Mouse (Mus musculus): ENCODE measurements around the gene Pecam1. TPM values are rescaled to one million over a fixed set of nuclear protein-coding genes. Genes with fewer than 3 reads are reported as not detected.
"Not testable (repeated sequence)": the region's sequence is repeated elsewhere in the genome, so short reads cannot be mapped to it uniquely, and the experiment has no call there.

Gene Pecam1
- 21.5 and 22.3 TPM in 2 replicates for polyA plus RNA-seq (2016; fragmentation: Nextera tagmentation; extraction: Ambion mirVana)

- Histone ChIP-seq H3K9ac (no peak within 1 kb of the TSS), H3K27ac (no peak within 1 kb of the TSS), H3K4me3 (no peak within 1 kb of the TSS), H3K4me1 (no peaks in the 10 kb centered on the region), H3K9me3 (replicated peaks) (peaks cover 10% of the 10 kb centered on the region; the same call in 1 of the 2 replicates), H3K36me3 (no peaks in the 10 kb centered on the region), H3K27me3 (no peaks in the 10 kb centered on the region), H3K4me2 (replicated peaks) (no peak within 1 kb of the TSS)
- ATAC-seq (ENCODE audit: low FRiP score) = no peak
- 85% methylated on average over 13 of the region's 13 CpGs for WGBS
Observed at GRCm38 (mm10) chr11:106750121-106750751, at the start of gene Pecam1. Pecam1 (minus strand) TSS chr11:106750628.

- Histone ChIP-seq H3K4me2 (replicated peaks) (no peak overlapping the region), H3K27me3 (no peaks in the 10 kb centered on the region), H3K36me3 (peaks cover 63% of the 10 kb centered on the region), H3K27ac (no peak overlapping the region), H3K9me3 (replicated peaks) (peaks cover 6% of the 10 kb centered on the region; the same call in 1 of the 2 replicates), H3K4me3 (no peak overlapping the region), H3K4me1 (no peaks in the 10 kb centered on the region), H3K9ac (no peak overlapping the region)
- ATAC-seq (ENCODE audit: low FRiP score) = no peak
- 68% methylated on average over 9 of the region's 9 CpGs for WGBS
Observed at GRCm38 (mm10) chr11:106795679-106796078, 45.3 kb upstream of the Pecam1 start.

GRCm38 (mm10) chr11:106793846-106794245, 43.4 kb upstream of the Pecam1 start:
- 79% methylated on average over 4 of the region's 4 CpGs for WGBS
- Histone ChIP-seq H3K36me3 (peaks cover 47% of the 10 kb centered on the region), H3K4me3 (no peak overlapping the region), H3K27ac (no peak overlapping the region), H3K9ac (no peak overlapping the region), H3K4me1 (peaks cover 6% of the 10 kb centered on the region), H3K27me3 (no peaks in the 10 kb centered on the region), H3K4me2 (replicated peaks) (no peak overlapping the region), H3K9me3 (replicated peaks) (peaks cover 6% of the 10 kb centered on the region; the same call in 1 of the 2 replicates)
- ATAC-seq (ENCODE audit: low FRiP score) = no peak

- Histone ChIP-seq H3K27ac (peak overlapping the region; percentile 98), H3K9me3 (replicated peaks) (no peaks in the 10 kb centered on the region), H3K27me3 (no peaks in the 10 kb centered on the region), H3K9ac (peak overlapping the region; percentile 99), H3K4me3 (peak overlapping the region; percentile 95), H3K36me3 (peaks cover 34% of the 10 kb centered on the region), H3K4me1 (peaks cover 18% of the 10 kb centered on the region), H3K4me2 (replicated peaks) (peak overlapping the region; percentile 77)
- no peak for ATAC-seq (ENCODE audit: low FRiP score)
- 2% methylated on average over 6 of the region's 6 CpGs for WGBS
Observed at GRCm38 (mm10) chr11:106789649-106790048, 39.2 kb upstream of the Pecam1 start.

GRCm38 (mm10) chr11:106788775-106789459, 38.5 kb upstream of the Pecam1 start, which contains the start of the genes Ddx5 and Cep95:
Ddx5 (minus strand) TSS chr11:106789185.
Cep95 (plus strand) TSS chr11:106789252.
- under 1% methylated on average over 54 of the region's 58 CpGs for WGBS
- H3K9ac ChIP-seq = peak within 1 kb of the TSS; percentile 99
- peak within 1 kb of the TSS; percentile 95 for H3K4me3 ChIP-seq
- H3K9me3 ChIP-seq (replicated peaks) = no peaks in the 10 kb centered on the region
- H3K36me3 ChIP-seq = peaks cover 34% of the 10 kb centered on the region
- peak within 1 kb of the TSS; percentile 98 for H3K27ac ChIP-seq
- H3K27me3 ChIP-seq = no peaks in the 10 kb centered on the region
- H3K4me1 ChIP-seq = peaks cover 18% of the 10 kb centered on the region
- H3K4me2 ChIP-seq (replicated peaks) = peak within 1 kb of the TSS; percentile 77
- peak; percentile 93 for ATAC-seq (ENCODE audit: low FRiP score)

- WGBS = 1% methylated on average over 75 of the region's 79 CpGs
- Histone ChIP-seq H3K4me1 (peaks cover 20% of the 10 kb centered on the region), H3K36me3 (peaks cover 42% of the 10 kb centered on the region), H3K9ac (peak overlapping the region; percentile 99), H3K4me3 (peak overlapping the region; percentile 95), H3K27me3 (no peaks in the 10 kb centered on the region), H3K9me3 (replicated peaks) (no peaks in the 10 kb centered on the region), H3K4me2 (replicated peaks) (peak overlapping the region; percentile 77), H3K27ac (peak overlapping the region; percentile 98)
- ATAC-seq (ENCODE audit: low FRiP score) = peak; percentile 84
Observed at GRCm38 (mm10) chr11:106788026-106788774, 37.8 kb upstream of the Pecam1 start.

- Histone ChIP-seq H3K36me3 (peaks cover 41% of the 10 kb centered on the region), H3K9ac (peak overlapping the region; percentile 99), H3K4me3 (peak overlapping the region; percentile 95), H3K27ac (peak overlapping the region; percentile 98), H3K9me3 (replicated peaks) (no peaks in the 10 kb centered on the region), H3K4me2 (replicated peaks) (peak overlapping the region; percentile 81), H3K27me3 (no peaks in the 10 kb centered on the region), H3K4me1 (peaks cover 20% of the 10 kb centered on the region)
- WGBS = under 1% methylated on average over 64 of the region's 65 CpGs
- peak; percentile 19; the same call in 1 of the 2 replicates for ATAC-seq (ENCODE audit: low FRiP score)
Observed at GRCm38 (mm10) chr11:106787131-106788025, 37.0 kb upstream of the Pecam1 start.

GRCm38 (mm10) chr11:106785043-106785442, 34.6 kb upstream of the Pecam1 start:
- Histone ChIP-seq H3K36me3 (peaks cover 58% of the 10 kb centered on the region), H3K27ac (no peak overlapping the region), H3K27me3 (no peaks in the 10 kb centered on the region), H3K9me3 (replicated peaks) (no peaks in the 10 kb centered on the region), H3K9ac (no peak overlapping the region), H3K4me1 (peaks cover 18% of the 10 kb centered on the region), H3K4me2 (replicated peaks) (no peak overlapping the region), H3K4me3 (no peak overlapping the region)
- 76% methylated on average over 1 of the region's 1 CpGs for WGBS
- no peak for ATAC-seq (ENCODE audit: low FRiP score)

- Histone ChIP-seq H3K9me3 (replicated peaks) (no peaks in the 10 kb centered on the region), H3K4me3 (no peak overlapping the region), H3K27me3 (no peaks in the 10 kb centered on the region), H3K36me3 (peaks cover 59% of the 10 kb centered on the region), H3K27ac (no peak overlapping the region), H3K4me2 (replicated peaks) (no peak overlapping the region), H3K4me1 (peaks cover 19% of the 10 kb centered on the region), H3K9ac (no peak overlapping the region)
- no peak for ATAC-seq (ENCODE audit: low FRiP score)
- 85% methylated on average over 2 of the region's 2 CpGs for WGBS
Observed at GRCm38 (mm10) chr11:106784476-106784875, 34.0 kb upstream of the Pecam1 start.

GRCm38 (mm10) chr11:106782841-106783764, 32.7 kb upstream of the Pecam1 start:
- WGBS = 86% methylated on average over 9 of the region's 9 CpGs
- Histone ChIP-seq H3K36me3 (peaks cover 59% of the 10 kb centered on the region), H3K9ac (no peak overlapping the region), H3K4me2 (replicated peaks) (no peak overlapping the region), H3K9me3 (replicated peaks) (no peaks in the 10 kb centered on the region), H3K27ac (no peak overlapping the region), H3K27me3 (no peaks in the 10 kb centered on the region), H3K4me3 (no peak overlapping the region), H3K4me1 (peaks cover 19% of the 10 kb centered on the region)
- ATAC-seq (ENCODE audit: low FRiP score) = no peak

- not testable (repeated sequence) for H3K27me3 ChIP-seq; H3K9me3 ChIP-seq (replicated peaks); H3K27ac ChIP-seq; H3K4me2 ChIP-seq (replicated peaks); H3K9ac ChIP-seq; ATAC-seq (ENCODE audit: low FRiP score); H3K4me3 ChIP-seq
- peaks cover 59% of the 10 kb centered on the region for H3K36me3 ChIP-seq
- WGBS = 94% methylated on average over 7 of the region's 7 CpGs
- H3K4me1 ChIP-seq = peaks cover 19% of the 10 kb centered on the region
Observed at GRCm38 (mm10) chr11:106782271-106782670, 31.8 kb upstream of the Pecam1 start.
